Mouse (Mus musculus): ENCODE data around the gene Rab5a.

GRCm38 (mm10) chr17:53502966-53503365 lies 23.9 kb downstream of the Rab5a start:
- TF ChIP-seq POLR2A (IDR thresholded peaks at IDR 0.05; ENCODE audit: insufficient read depth, low read depth, low read length) (no peak), EP300 (IDR thresholded peaks at IDR 0.05; ENCODE audit: insufficient read depth, low read depth, low read length) (no peak), CTCF (IDR thresholded peaks at IDR 0.05) (peak; percentile 14; the same call in 1 of the 2 replicates)

All from heart, adult 2 months (tissue).